Mouse (Mus musculus): Measurements from ENCODE around the gene Rcn2.

- TF ChIP-seq CTCF (IDR thresholded peaks at IDR 0.05; ENCODE audit: low read depth, low read length) (no peak), TAL1 (conservative IDR thresholded peaks at IDR 0.05; ENCODE audit: low read depth, low read length) (no peak), GATA1 (IDR thresholded peaks at IDR 0.05; ENCODE audit: borderline replicate concordance, low read length) (no peak), POLR2AphosphoS5 (IDR thresholded peaks at IDR 0.05; ENCODE audit: insufficient replicate concordance, low read depth, low read length) (no peak)
These were observed 50.5 kb downstream of the Rcn2 start for GRCm38 (mm10) chr9:56092102-56092501.
